Mouse (Mus musculus) A20 (cell line): ENCODE data around the gene Olfr370.

Experiments used
- DNase-seq: peaks from one replicate; pipeline ENCODE4 v3.0.0-alpha.2; 2011; ENCODE audit warnings: low read depth, low spot score

The Olfr370 gene

DNA sequence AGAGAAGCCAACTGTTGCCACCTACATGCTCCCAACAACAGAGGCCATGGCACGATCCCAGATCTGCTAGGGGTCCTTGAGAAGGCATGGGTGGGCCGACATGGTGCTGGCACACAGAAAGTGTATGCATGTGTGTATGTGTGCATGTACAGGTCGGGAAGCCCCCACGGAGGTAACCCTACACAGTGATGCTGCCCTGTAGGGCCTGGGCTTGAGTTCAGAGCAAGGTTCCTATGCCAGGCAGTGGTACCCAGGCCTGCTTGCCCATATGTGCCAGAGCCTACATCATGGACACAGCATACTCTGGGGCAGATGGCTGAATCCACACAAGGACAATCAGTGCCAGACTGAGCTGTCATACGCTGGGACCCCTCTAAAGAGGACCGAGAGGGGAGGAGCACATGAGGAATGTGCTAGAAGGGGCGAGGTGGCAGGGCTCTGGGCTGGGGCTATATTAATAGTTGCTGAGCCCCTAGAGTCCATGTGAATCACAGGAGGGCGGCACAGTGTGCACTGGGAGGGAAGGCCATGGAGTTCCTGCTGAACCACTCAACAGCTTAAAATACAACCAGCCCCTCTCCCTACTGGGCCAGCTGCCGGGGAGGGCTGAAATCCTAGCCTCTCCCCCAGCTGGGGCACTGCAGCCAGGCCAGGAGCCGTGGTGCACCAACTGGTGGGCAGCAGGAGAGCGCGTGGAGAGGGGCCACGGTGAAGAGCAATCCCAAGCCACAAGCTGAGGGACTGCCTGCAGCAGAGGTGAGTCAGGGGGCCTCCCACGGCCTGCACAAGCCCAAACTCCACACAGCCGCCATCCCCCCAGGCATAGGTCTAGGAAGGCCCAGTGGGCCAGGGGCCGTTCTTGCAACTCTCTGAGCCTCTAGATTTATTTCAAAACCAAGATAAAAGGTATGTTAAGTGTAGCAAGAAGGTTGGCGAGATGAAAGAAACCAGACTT, 40.3 kb downstream of the Olfr370 start:
- DNase-seq: no peak

DNA sequence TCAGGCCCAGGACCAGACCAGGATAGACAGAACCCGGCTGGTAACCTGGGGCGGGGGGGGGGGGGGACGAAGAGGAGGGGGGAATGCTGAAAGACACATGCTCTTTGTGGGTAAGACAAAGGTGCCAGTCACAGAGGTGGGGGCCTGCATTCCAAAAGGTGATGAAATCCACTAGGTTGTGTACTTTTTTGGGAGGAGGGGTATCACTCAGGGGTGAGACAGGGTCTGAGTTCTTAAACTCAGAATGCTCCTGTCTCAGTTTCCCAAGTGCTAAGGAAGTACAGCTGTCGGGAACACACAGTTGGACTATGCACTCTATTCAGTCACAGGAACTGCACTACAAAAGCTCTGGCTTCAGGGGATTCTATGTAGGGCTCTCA, 40.9 kb downstream of the Olfr370 start:
- no peak for DNase-seq

DNA sequence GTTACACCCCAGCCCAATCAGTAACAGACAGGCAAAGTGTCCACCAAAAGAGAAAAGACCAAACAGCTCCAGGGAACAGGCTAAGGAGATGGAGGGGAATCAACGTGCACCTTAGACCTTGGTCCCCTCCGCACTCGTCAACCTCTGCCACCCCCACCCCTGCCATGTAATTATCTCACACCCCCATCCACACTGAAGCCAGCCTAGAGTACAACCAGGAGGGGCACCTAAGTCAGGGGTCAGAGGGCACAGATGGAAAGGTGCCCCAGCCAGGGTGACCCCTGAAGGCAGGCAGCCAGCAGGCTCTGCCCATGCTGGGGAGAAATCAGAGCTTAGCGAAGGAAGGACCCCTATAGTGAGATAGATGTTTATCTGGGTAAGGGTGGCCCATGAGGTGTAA, 41.3 kb downstream of the Olfr370 start:
- DNase-seq: no peak

DNA sequence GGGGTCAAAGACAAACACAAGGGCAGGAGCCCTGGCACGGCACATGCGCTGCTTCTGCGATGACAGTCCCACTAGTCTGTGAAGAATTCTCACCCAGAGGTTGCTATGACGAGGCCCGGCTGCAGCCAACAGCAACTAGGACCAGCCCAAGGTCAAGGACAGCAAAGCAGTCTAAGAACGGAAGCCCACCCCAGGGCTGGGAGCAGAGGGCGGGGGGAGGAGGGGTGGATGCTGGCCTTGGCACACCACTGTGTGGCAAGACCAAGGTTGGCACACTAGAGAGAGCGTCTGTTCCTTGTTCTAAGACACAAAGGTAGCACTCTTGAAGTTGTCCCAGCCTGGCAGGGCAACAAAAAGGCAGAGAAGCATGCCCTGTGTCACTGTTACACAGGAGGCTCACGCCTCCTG, 41.8 kb downstream of the Olfr370 start:
- no peak for DNase-seq

DNA sequence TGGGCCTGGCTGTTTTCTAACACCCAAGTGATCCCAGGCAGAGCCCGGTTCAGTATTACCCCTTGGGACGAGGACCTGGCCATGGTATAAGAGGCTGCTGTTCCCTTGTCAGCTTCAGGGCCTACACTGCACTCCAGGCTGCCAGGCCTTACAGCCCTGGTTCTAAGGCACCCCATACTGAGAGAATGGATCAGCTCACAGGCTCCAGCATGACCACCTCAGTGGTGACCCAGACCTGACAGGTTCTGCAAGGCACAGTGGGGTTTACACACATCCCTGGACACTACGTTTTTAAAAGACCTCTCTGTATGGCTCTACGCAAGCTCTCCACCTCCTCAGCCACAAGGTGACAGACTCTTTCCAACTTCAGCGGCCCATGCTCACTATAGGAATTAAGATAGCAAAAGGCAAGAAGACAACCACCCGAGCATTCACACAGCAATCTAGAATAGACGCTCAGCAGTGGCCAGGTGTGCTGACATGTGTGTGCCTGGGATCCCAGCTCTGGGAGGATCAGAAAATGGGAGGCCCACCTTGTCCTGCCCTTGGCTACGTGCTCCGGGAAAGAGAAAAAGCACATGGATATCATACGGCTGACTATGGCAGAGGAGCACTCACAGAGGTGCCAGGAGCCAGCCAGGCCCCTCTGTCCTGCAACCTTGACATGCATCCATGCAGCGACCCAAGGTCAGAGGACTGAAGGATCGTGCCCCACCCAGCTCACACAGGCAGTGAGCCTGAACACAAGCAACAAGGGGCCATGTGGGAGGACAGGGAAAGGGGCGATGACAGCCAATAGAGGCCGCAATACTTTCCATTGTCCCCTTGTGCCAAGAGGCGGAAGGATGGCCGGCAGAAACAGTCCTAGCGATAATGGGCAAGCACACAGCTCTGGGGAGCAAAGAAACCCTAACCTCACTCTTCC, 42.8 kb downstream of the Olfr370 start:
- no peak for DNase-seq

DNA sequence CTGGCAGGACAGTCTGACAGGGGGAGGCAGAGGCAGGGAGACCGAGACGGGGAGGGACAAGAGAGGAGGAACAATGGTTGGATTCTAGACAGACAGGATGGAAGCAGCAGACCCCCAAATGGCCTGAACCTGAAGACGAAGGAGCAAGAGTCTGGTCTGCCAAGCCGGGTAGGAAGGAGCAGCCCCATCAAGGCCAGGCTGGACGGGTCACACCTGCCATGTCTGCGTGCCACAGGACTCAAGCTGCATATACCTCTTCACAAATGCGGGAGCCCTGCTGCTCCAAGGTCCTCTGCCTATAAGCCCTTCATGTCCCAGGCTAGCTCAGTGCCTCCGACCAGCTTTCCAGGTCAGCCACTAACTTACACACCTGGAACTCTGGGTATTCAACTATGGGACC, 44.1 kb downstream of the Olfr370 start:
- no peak for DNase-seq

DNA sequence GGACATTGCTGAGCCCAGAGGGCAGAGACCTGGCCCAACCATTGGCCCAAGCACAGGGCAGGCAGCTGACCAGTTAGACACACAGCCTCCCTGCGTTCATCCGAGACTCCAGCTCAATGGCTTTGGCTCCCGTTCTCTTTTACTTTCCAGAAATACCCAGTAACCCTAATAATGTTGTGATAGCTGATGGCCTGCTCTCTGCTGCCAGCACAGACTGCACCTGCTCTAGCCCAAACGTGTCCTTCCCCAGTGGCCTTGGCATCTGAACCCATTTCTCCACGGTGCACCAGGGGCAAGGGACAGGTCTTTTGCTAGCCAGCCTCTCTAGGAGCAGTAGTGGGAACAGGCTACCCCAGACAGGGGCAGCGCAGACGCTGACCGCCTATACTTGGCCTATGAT, 45.2 kb downstream of the Olfr370 start:
- no peak for DNase-seq

DNA sequence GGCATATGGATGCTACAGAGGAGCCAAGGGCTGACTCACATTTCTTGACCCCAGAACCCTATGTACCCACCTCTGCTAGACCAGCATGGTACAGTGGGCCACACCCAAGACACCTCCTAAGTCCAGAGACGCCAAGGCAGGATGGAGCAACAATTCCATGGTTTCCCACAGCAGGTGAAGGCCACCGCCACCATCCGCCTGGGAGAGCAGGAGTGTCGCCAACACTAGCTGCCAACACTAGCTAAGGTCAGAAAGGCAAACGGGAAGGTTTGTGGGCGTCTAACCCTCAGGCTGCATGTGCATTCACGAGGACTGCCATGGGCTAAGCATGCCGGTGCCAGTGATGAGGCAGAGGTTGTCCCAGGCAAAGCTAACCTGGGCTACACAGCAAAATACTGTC, 46.6 kb downstream of the Olfr370 start:
- no peak for DNase-seq

DNA sequence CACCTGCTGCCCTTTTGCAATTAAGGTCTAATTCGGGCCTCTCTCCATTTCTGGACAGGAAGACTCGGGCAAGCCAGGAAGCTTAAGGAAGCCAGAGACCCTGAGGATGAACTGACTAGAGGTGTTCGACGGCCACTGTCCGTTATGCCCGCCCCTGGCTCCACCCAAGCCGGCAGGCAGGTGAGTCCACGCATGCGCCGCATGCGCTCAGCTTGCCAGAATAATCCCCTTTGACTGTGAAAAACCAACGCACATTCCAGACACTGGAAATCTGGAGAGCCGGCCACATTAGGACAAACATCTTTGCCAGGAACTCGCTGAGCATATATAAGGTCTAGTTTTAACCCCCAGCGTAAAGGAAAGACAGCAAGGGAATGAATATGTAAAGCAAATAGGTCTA, 47.7 kb downstream of the Olfr370 start:
- no peak for DNase-seq

DNA sequence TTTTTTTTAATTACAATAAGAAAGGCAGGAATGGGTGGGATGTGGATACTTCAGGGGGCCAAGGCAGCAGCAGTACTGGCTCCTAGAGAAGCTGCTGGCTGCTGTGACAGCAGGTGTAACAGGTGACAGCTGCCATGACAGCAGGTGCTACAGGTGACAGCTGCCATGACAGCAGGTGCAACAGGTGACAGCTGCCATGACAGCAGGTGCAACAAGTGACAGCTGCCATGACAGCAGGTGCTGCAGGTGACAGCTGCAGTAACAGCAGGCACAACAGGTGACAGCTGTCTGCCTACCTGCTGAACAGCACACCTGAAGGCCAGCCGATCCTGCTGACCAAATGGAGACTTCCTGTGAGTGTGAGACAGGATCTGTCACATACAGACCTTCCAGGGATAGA, 49.2 kb downstream of the Olfr370 start:
- DNase-seq: peak; percentile 33

DNA sequence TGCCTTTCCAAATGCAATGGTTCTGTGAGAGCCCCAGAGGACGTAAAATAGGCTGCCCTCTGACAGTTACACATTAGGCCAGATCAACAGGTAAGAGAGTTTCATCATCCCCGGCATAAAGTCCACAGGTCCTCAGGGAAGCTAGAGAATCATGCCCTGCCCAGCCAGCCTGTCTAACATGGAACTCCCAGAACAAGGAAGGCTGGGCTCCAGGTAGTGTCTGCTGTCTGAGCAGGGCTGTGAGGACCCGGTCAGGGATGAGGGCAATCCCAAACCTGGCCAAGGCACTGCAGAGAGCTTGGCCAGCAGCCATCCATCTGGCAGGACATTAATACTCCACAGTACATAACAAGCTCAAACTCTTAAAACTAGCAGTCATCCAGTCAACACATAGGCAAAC, 49.8 kb downstream of the Olfr370 start:
- no peak for DNase-seq

DNA sequence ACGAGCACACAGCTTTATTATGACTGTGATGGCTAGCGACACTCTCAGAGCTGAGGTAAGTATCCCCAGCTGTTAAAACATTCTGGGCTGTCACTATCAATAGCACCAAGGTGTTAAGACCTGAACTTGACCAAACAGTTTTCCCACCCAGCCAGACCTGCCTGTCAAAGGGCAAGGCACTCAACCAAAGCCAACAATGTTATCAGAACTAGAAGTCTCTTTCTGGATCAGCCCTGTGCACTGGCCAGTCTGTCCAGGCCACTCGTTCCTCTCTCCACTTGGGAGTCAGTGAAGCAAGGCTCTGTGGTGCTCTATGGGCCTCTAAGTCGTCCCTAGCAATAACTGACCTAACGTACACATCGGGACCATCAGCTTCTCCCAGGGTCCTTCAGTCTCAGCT, 52.1 kb downstream of the Olfr370 start:
- no peak for DNase-seq

DNA sequence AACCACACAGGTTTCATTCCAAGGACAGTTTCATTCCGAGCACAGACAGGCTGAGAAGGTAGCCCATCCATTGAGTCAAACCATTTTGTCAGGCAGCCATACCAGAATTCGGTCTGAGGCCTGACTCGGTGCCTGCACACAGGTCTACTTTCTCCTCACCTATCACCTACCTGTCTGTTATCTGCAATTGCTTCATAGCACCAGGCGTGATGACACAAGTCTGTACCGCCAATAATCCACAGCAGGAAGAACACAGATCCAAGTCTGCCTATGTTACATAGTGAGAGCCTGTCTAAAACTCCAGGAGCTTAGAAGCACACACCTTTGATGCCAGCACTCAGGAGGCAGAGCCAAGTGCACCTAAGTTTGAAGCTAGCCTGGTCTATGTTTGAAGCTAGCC, 53.3 kb downstream of the Olfr370 start:
- DNase-seq: no peak

DNA sequence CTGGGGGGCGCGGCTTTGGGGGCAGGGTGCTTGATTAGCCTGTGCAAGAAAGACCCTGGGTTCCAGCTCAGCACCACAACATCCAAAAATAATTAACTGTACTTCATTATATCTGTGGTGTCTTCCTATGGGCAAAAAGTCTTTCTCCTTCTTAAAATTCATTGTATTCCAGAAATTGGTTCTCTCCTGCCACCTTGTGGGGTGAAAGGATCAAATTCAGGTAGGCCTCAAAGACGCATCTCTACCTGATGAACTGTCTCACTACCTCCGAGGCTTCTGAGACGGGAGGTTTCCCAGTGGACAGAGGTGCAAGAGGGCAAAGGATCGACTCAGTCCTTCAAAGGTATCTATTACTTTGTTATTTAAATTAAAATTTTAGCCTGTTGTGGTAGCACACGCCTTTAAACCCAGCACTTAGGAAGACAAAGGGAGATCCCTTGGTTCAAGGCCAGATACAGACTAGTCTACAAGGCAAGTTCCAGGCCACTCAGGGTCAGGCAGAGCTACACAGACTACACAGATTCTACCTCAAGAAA, 55.0 kb downstream of the Olfr370 start:
- DNase-seq: no peak

DNA sequence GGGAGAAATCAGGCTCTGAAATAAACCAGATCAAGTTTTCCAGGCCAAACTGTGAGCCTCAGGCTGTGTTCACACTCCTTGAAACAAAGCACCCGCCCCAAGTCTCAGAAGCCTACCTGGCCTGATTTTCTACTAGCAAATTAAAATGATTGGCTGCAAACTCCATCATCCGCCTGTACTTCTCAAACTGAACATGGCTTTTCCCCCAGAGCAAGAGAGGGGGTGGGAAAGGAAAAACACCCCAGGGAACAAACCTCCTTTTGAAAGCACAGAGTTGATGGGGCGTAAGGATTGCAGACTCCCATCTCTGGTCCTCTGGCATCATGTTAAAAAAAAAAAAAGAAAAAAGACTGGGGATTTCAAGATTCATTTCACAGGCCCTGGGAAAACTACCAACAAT, 57.1 kb downstream of the Olfr370 start:
- no peak for DNase-seq

DNA sequence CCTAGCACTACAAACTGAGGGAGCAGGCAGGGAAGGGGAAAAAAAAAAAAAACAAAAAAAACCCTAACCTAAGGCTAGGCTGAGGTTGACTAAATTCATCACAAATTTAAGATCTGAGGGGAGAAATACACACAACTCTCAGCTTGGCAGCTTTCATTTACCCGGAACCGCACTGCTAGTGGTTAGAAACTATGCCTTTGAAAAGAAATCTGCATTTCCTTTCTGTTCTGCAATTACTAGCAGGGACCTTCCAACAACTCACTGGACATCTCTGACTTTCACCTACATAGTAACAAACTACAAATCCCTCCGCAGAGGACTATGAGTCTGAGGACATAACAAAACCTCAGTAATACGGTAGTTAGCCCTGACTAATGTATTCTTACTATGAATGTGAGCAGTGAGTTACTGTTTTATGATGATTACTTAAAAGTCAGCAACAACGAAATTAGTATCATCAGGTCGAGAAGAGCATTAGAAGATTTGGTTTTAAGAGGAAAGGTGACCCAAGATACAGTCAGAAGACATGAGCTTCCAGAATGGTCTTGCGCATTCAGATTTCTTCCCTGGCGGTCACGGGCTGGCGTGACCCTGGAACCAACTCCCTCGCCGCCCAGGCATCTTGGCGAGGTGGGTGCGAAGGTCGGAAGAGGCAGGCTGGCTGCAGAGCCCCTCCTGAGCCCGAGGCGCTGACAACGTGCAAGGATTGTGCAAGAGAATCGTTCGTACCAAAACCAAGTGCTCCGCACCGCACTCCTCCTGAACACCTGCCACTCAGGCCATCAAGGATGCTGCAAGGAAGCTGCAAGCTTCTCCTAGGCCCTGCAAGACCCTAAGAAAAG, 58.0 kb downstream of the Olfr370 start:
- peak; percentile 67 for DNase-seq

DNA sequence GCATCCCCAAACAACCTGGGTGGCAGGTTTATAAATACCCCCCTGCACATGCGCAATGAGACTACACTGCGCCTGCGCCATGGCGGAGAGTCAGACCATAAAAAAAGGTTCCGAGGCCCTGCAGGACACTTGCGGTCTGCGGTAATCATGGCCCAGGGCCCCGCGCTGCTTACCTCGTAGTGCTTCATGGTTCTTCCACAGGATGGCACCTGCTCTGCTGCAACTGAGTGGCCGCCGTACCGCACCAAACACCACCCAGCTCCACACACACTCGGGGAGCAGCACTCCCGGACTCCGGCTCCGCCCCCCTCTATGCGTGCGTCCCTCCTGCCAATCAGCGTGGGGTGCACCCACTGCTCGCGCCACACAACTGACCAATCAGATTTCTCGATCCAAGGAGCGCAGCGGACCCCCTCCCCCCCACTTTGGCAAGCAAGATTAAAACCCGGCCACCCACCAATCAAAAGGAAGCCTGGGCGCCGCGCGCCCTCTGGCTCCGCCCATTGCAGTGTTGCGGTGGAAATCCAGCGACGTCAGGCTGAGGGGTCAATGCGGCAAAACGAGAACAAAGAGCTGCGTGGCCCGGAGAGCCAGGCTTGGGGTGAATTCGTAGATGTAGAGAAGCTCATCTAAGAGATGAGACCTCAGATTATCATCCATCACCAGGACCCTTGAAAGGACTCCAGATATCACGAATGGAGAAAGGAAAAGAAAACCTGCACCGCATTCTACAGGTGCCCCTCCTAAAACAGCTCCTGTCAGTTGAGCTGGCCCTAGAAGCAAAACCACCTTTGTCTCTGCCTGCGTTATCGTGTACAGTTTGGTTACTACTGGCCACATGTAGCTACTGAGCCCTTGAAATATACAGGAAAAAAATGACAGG, 58.8 kb downstream of the Olfr370 start:
- peak; percentile 98 for DNase-seq
